In genomic region chr2:72234943-72235342, GRCm38 (mm10) we compare ENCODE assay signal across 8 mouse cellular contexts. TPM values are rescaled to one million over a fixed set of nuclear protein-coding genes. Genes with fewer than 3 reads are reported as not detected.
A peak's percentile ranks its signal among the peaks of the same experiment; 100 is the strongest.
DNase-seq lines count a peak whose midpoint lies in the region; ATAC-seq and TF ChIP-seq lines count a peak whose summit lies in the region.

No protein-coding gene starts in this region.

- H3K27ac ChIP-seq in kidney, embryonic 15.5 days: no peak overlapping the region
- no peak overlapping the region for H3K27ac ChIP-seq in forebrain, embryonic 11.5 days (ENCODE audit: low read depth, low read length)
- peak overlapping the region; percentile 99 for H3K27ac ChIP-seq in heart, embryonic 16.5 days (ENCODE audit: low read length)
- no peak overlapping the region for H3K27ac ChIP-seq in midbrain, embryonic 10.5 days (replicated peaks)
- no peak overlapping the region for H3K27ac ChIP-seq in small intestine, adult 2 months (ENCODE audit: insufficient read depth, low read depth, low read length)

- H3K4me2 ChIP-seq in kidney, embryonic 15.5 days: no peak overlapping the region
- H3K4me2 ChIP-seq in forebrain, embryonic 11.5 days (ENCODE audit: low read depth, low read length, severe bottlenecking): no peak overlapping the region
- H3K4me2 ChIP-seq in heart, embryonic 16.5 days (ENCODE audit: low read depth, low read length): peak overlapping the region; percentile 58

- H3K4me3 ChIP-seq in kidney, embryonic 15.5 days (replicated peaks): no peak overlapping the region
- H3K4me3 ChIP-seq in forebrain, embryonic 11.5 days (ENCODE audit: low read depth, low read length): no peak overlapping the region
- H3K4me3 ChIP-seq in heart, embryonic 16.5 days (ENCODE audit: low read length): no peak overlapping the region; the same call in 1 of the 2 replicates
- no peak overlapping the region for H3K4me3 ChIP-seq in midbrain, embryonic 10.5 days
- no peak overlapping the region for H3K4me3 ChIP-seq in small intestine, adult 2 months (ENCODE audit: low read depth, low read length)

- TF ChIP-seq POLR2A in small intestine, adult 2 months (IDR thresholded peaks at IDR 0.05; ENCODE audit: low read depth, low read length): no peak

- no peak for ATAC-seq in kidney, embryonic 15.5 days (replicated peaks; ENCODE audit: low FRiP score)
- ATAC-seq in forebrain, embryonic 11.5 days (replicated peaks; ENCODE audit: low FRiP score): no peak
- peak; percentile 67; the same call in 1 of the 2 replicates for ATAC-seq in heart, embryonic 16.5 days (replicated peaks; ENCODE audit: extremely low read depth, insufficient read depth, low FRiP score)

- peak; percentile 53; the same call in 1 of the 2 replicates for TF ChIP-seq CTCF in small intestine, adult 2 months (IDR thresholded peaks at IDR 0.05; ENCODE audit: extremely low read depth, insufficient read length, insufficient replicate concordance, low read depth, low read length)

- peaks cover 22% of the 10 kb centered on the region for H3K4me1 ChIP-seq in kidney, embryonic 15.5 days
- H3K4me1 ChIP-seq in forebrain, embryonic 11.5 days (replicated peaks; ENCODE audit: control insufficient read depth, insufficient read depth, low read length): no peaks in the 10 kb centered on the region
- H3K4me1 ChIP-seq in heart, embryonic 16.5 days (ENCODE audit: control insufficient read depth, insufficient read depth, low read length): peaks cover 24% of the 10 kb centered on the region
- H3K4me1 ChIP-seq in midbrain, embryonic 10.5 days: peaks cover 10% of the 10 kb centered on the region; the same call in 1 of the 2 replicates
- H3K4me1 ChIP-seq in small intestine, adult 2 months (ENCODE audit: control insufficient read depth, insufficient read depth, insufficient read length, low read length): no peaks in the 10 kb centered on the region

- H3K27me3 ChIP-seq in kidney, embryonic 15.5 days: no peaks in the 10 kb centered on the region
- no peaks in the 10 kb centered on the region for H3K27me3 ChIP-seq in forebrain, embryonic 11.5 days (ENCODE audit: control insufficient read depth, insufficient read depth, low read length)
- no peaks in the 10 kb centered on the region for H3K27me3 ChIP-seq in heart, embryonic 16.5 days (ENCODE audit: control insufficient read depth, insufficient read depth, low read length)
- 0 out of 2 replicates have a peak, but pooled peaks cover 5% of the 10 kb centered on the region for H3K27me3 ChIP-seq in midbrain, embryonic 10.5 days (ENCODE audit: low read depth, poor library complexity, severe bottlenecking)
- no peaks in the 10 kb centered on the region for H3K27me3 ChIP-seq in small intestine, adult 2 months (ENCODE audit: control insufficient read depth, insufficient read depth, low read length)

- H3K9me3 ChIP-seq in kidney, embryonic 15.5 days (replicated peaks): no peaks in the 10 kb centered on the region
- no peaks in the 10 kb centered on the region for H3K9me3 ChIP-seq in forebrain, embryonic 11.5 days (ENCODE audit: control insufficient read depth, low read length)
- no peaks in the 10 kb centered on the region for H3K9me3 ChIP-seq in heart, embryonic 16.5 days (replicated peaks; ENCODE audit: control insufficient read depth, low read length)
- H3K9me3 ChIP-seq in midbrain, embryonic 10.5 days (replicated peaks): no peaks in the 10 kb centered on the region

- no peak overlapping the region for H3K9ac ChIP-seq in kidney, embryonic 15.5 days
- H3K9ac ChIP-seq in forebrain, embryonic 11.5 days (ENCODE audit: low read length): no peak overlapping the region
- H3K9ac ChIP-seq in heart, embryonic 16.5 days (ENCODE audit: low read length): peak overlapping the region; percentile 75

- DNase-seq in kidney, adult 11 months: peak; percentile 50
- peak; percentile 40 for DNase-seq in c-Kit-positive CD71-positive TER-119-negative erythroid progenitor cells, embryonic 14.5 days (ENCODE audit: low read depth)
- DNase-seq in forebrain, embryonic 11.5 days (ENCODE audit: low spot score): peak; percentile 77
- DNase-seq in left cerebral cortex, adult 9 months (ENCODE audit: low spot score in 2 of 2): peak; percentile 58 to 87
- DNase-seq in midbrain, embryonic 10.5 days (ENCODE audit: low spot score): peak; percentile 64

- WGBS in kidney, embryonic 15.5 days: under 1% methylated on average over 3 of the region's 3 CpGs
- WGBS in forebrain, embryonic 11.5 days: 2% methylated on average over 3 of the region's 3 CpGs
- WGBS in heart, embryonic 16.5 days: 1% methylated on average over 3 of the region's 3 CpGs
- 4% methylated on average over 3 of the region's 3 CpGs for WGBS in midbrain, embryonic 10.5 days
- under 1% methylated on average over 3 of the region's 3 CpGs for WGBS in small intestine, adult 2 months

- no peaks in the 10 kb centered on the region for H3K36me3 ChIP-seq in kidney, embryonic 15.5 days
- H3K36me3 ChIP-seq in forebrain, embryonic 11.5 days (ENCODE audit: control insufficient read depth, insufficient read depth, low read length): no peaks in the 10 kb centered on the region
- no peaks in the 10 kb centered on the region for H3K36me3 ChIP-seq in heart, embryonic 16.5 days (ENCODE audit: control insufficient read depth, insufficient read depth)
- no peaks in the 10 kb centered on the region for H3K36me3 ChIP-seq in midbrain, embryonic 10.5 days
- no peaks in the 10 kb centered on the region for H3K36me3 ChIP-seq in small intestine, adult 2 months (ENCODE audit: control insufficient read depth, insufficient read depth, low read length)

RNA-seq across cellular contexts. Expression of gene Map3k20, which starts 50.5 kb away (rescaled TPM):
- 14.5 and 14.7 TPM in 2 replicates for polyA plus RNA-seq in kidney, embryonic 15.5 days (2015; fragmentation: Nextera tagmentation; extraction: Ambion mirVana)
- 8.5 and 9.5 TPM in 2 replicates for polyA plus RNA-seq in forebrain, embryonic 11.5 days (2014; fragmentation: Nextera tagmentation; extraction: Ambion mirVana)
- polyA plus RNA-seq in heart, embryonic 16.5 days (2015; fragmentation: Nextera tagmentation; extraction: Ambion mirVana): 46.4 and 49.4 TPM in 2 replicates
- polyA plus RNA-seq in midbrain, embryonic 10.5 days (2016; fragmentation: Nextera tagmentation; extraction: Ambion mirVana): 7.4 and 8.2 TPM in 2 replicates
- 5.3 and 6.0 TPM in 2 replicates for polyA plus RNA-seq in small intestine, adult 2 months (2012; rRNA removed)
